Comparison of ENCODE assay signal across 29 mouse cellular contexts in the genomic region with DNA sequence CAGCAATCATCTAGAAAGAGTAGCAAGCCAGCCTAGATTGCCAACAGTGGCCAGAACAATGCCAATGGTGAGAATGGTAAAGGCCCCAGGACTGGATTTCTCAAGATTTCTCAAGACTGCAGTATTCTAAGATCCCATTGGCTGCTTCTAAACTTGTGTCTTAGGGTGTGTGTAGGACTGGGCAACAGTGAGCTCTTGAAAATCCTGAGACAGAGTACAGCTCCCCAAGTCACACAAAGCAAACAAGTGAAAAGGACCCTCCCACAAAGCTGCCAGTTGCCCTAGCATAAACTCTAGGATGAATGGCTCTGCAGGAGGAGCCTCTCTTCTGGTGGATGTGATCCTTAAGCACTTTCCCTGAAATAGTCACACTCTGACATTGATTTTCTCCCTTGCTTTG.
DNase-seq lines count a peak whose midpoint lies in the region; ATAC-seq lines count a peak whose summit lies in the region.
"Had no signal": no experiment of that assay in that cellular context is flagged by ENCODE, and none has a peak within 500 bp of the region (broad histone marks: within the 10 kb centered on the region; RNA-seq: fewer than 3 reads in every experiment).

No protein-coding gene starts in this region.

- H3K36me3 ChIP-seq in hindbrain, embryonic 10.5 days, result no peaks in the 10 kb centered on the region
- H3K36me3 ChIP-seq in hindbrain, embryonic 16.5 days (ENCODE audit: control insufficient read depth, insufficient read depth, low read length), result no peaks in the 10 kb centered on the region
- H3K36me3 ChIP-seq in neural tube, embryonic 13.5 days, result no peaks in the 10 kb centered on the region
- no peaks in the 10 kb centered on the region for H3K36me3 ChIP-seq in hindbrain, embryonic 13.5 days
- H3K36me3 ChIP-seq: forebrain, embryonic 15.5 days; heart, embryonic 12.5 days; liver, embryonic 12.5 days; neural tube, embryonic 12.5 days had no signal

- H3K4me1 ChIP-seq in hindbrain, embryonic 10.5 days (replicated peaks), result peaks cover 34% of the 10 kb centered on the region
- H3K4me1 ChIP-seq in hindbrain, embryonic 16.5 days (ENCODE audit: control insufficient read depth, insufficient read depth, low read depth, low read length), result peaks cover 4% of the 10 kb centered on the region; the same call in 1 of the 2 replicates
- peaks cover 25% of the 10 kb centered on the region for H3K4me1 ChIP-seq in neural tube, embryonic 13.5 days (replicated peaks)
- H3K4me1 ChIP-seq in hindbrain, embryonic 13.5 days (replicated peaks), result peaks cover 26% of the 10 kb centered on the region
- H3K4me1 ChIP-seq: heart, embryonic 12.5 days; liver, embryonic 12.5 days; megakaryocyte, embryonic 14.5 days had no signal

- H3K4me3 ChIP-seq in hindbrain, embryonic 10.5 days, result no peak overlapping the region
- H3K4me3 ChIP-seq in hindbrain, embryonic 16.5 days (ENCODE audit: low read length), result no peak overlapping the region
- no peak overlapping the region for H3K4me3 ChIP-seq in neural tube, embryonic 13.5 days
- no peak overlapping the region for H3K4me3 ChIP-seq in hindbrain, embryonic 13.5 days
- H3K4me3 ChIP-seq: forebrain, embryonic 15.5 days; gastrocnemius, adult 2 months; heart, adult 2 months; heart, embryonic 12.5 days; liver, embryonic 12.5 days; megakaryocyte, embryonic 14.5 days; neural tube, embryonic 12.5 days had no signal

- no peak overlapping the region for H3K4me2 ChIP-seq in hindbrain, embryonic 16.5 days (ENCODE audit: low read length)
- no peak overlapping the region for H3K4me2 ChIP-seq in neural tube, embryonic 13.5 days
- H3K4me2 ChIP-seq in hindbrain, embryonic 13.5 days, result no peak overlapping the region
- H3K4me2 ChIP-seq: forebrain, embryonic 15.5 days; heart, embryonic 12.5 days; liver, embryonic 12.5 days; neural tube, embryonic 12.5 days had no signal

- no peak for DNase-seq in hindbrain, embryonic 10.5 days (ENCODE audit: low spot score)
- no peak for DNase-seq in neural tube, embryonic 10.5 days (ENCODE audit: extremely low spot score, low spot score)
- DNase-seq in c-Kit-positive CD71-positive TER-119-positive erythroid progenitor cells, embryonic 14.5 days (ENCODE audit: low spot score), result no peak
- DNase-seq: adrenal gland, postnatal 14 days; cerebellum, adult 18-20 months; cerebellum, postnatal 25 days; gastrocnemius, adult 2 months; heart, adult 2 months; heart, postnatal 4 days; kidney, adult 11 months; kidney, postnatal 10 days; layer of hippocampus, postnatal 36 days; left cerebral cortex, postnatal 4 days; liver, postnatal 0 days; lung, postnatal 36 days; thymus, adult 2 months; thymus, postnatal 4 days had no signal

- no peak for ATAC-seq in hindbrain, embryonic 16.5 days
- ATAC-seq in neural tube, embryonic 13.5 days (ENCODE audit: low read depth), result no peak
- ATAC-seq in hindbrain, embryonic 13.5 days (ENCODE audit: low FRiP score), result no peak
- ATAC-seq in megakaryocyte, adult 5-6 weeks (ENCODE audit: poor library complexity, severe bottlenecking), result no peak
- ATAC-seq: CD4-positive, CD25-positive, alpha-beta regulatory T cell, adult 4 months; forebrain, embryonic 15.5 days; inflammation-experienced regulatory T-cells, adult 6 months; liver, embryonic 12.5 days; liver, postnatal 0 days; midbrain, embryonic 16.5 days had no signal

- H3K27me3 ChIP-seq in hindbrain, embryonic 10.5 days (ENCODE audit: insufficient read depth, poor library complexity, severe bottlenecking), result no peaks in the 10 kb centered on the region
- no peaks in the 10 kb centered on the region for H3K27me3 ChIP-seq in hindbrain, embryonic 16.5 days (replicated peaks; ENCODE audit: control insufficient read depth, insufficient read depth, low read length)
- H3K27me3 ChIP-seq in neural tube, embryonic 13.5 days, result no peaks in the 10 kb centered on the region
- H3K27me3 ChIP-seq in hindbrain, embryonic 13.5 days, result no peaks in the 10 kb centered on the region
- H3K27me3 ChIP-seq: forebrain, embryonic 15.5 days; heart, embryonic 12.5 days; liver, embryonic 12.5 days; megakaryocyte, embryonic 14.5 days; neural tube, embryonic 12.5 days had no signal

- no peaks in the 10 kb centered on the region for H3K9me3 ChIP-seq in hindbrain, embryonic 10.5 days
- H3K9me3 ChIP-seq in hindbrain, embryonic 16.5 days (ENCODE audit: control insufficient read depth, low read length), result no peaks in the 10 kb centered on the region
- no peaks in the 10 kb centered on the region for H3K9me3 ChIP-seq in neural tube, embryonic 13.5 days
- H3K9me3 ChIP-seq in hindbrain, embryonic 13.5 days, result no peaks in the 10 kb centered on the region
- H3K9me3 ChIP-seq: forebrain, embryonic 15.5 days; heart, embryonic 12.5 days; liver, embryonic 12.5 days; neural tube, embryonic 12.5 days had no signal

- H3K27ac ChIP-seq in hindbrain, embryonic 10.5 days, result peak overlapping the region; percentile 50
- H3K27ac ChIP-seq in hindbrain, embryonic 16.5 days (ENCODE audit: low read depth, low read length), result no peak overlapping the region
- H3K27ac ChIP-seq in neural tube, embryonic 13.5 days (replicated peaks), result peak overlapping the region; percentile 33; the same call in 1 of the 2 replicates
- H3K27ac ChIP-seq in hindbrain, embryonic 13.5 days, result peak overlapping the region; percentile 5; the same call in 1 of the 2 replicates
- H3K27ac ChIP-seq: forebrain, embryonic 15.5 days; gastrocnemius, adult 2 months; heart, adult 2 months; liver, embryonic 12.5 days; neural tube, embryonic 12.5 days had no signal

- H3K9ac ChIP-seq in hindbrain, embryonic 16.5 days (ENCODE audit: low read depth, low read length), result no peak overlapping the region
- no peak overlapping the region for H3K9ac ChIP-seq in neural tube, embryonic 13.5 days
- H3K9ac ChIP-seq in hindbrain, embryonic 13.5 days, result no peak overlapping the region
- H3K9ac ChIP-seq: forebrain, embryonic 15.5 days; heart, embryonic 12.5 days; liver, embryonic 12.5 days; liver, postnatal 0 days; neural tube, embryonic 12.5 days had no signal
